Mouse (Mus musculus) megakaryocyte-erythroid progenitor cell, adult 5-6 weeks (primary cell): ENCODE results near the gene Iscu. TPM values are rescaled to one million over a fixed set of nuclear protein-coding genes. Genes with fewer than 3 reads are reported as not detected.
"Not testable (repeated sequence)": the region's sequence is repeated elsewhere in the genome, so short reads cannot be mapped to it uniquely, and the experiment has no call there.

Experiments
- ATAC-seq: replicated peaks from 2 replicates; pipeline ENCODE4 v1.8.0; 2016; ENCODE audit warnings: mild to moderate bottlenecking, inconsistent platforms; ENCODE audit not compliant: severe bottlenecking, poor library complexity, low FRiP score, low TSS enrichment
- total RNA-seq, 2 experiments: library from RNA; stranded (forward) in 1 of 2; stranded (reverse) in 1 of 2; fragments of 200-1000, 215-1000 nt in 1 of 2; fragments of >200 nt in 1 of 2; fragmentation: Nextera tagmentation in 1 of 2; gene quantifications; 2 replicates each; pipeline ENCODE4 v1.2.3; 2014 to 2017

The Iscu gene
- total RNA-seq, 2 experiments from 2014 or later, result 68.9 to 80.5 TPM

DNA sequence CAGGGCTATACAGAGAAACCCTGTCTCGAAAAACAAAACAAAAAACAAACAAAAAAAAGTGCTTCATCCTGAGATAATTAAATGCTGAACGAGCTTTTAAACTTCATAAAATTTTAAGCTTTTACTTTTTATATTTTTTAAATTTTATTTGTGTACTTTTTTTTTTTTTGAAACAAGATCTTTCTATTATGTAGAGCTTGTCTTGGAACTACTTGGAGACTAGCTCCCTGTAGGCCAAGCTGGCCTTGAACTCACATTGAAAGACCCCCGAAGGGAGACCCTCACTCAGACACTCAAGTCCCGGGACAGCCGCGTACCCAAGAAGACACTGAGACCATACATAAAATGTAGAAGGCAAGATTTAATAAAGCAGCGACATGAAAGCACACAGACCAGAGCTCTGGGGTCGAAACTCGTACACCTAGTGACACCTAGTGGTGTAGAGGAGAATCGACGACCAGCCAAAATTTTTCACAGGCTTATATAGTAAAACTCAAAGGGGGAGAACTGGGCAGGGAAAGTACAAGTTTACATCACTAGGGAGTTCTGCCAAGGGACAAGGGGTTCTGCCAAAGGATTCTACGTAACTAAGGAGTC lies 39.4 kb downstream of the Iscu start:
- ATAC-seq, result not testable (repeated sequence)

DNA sequence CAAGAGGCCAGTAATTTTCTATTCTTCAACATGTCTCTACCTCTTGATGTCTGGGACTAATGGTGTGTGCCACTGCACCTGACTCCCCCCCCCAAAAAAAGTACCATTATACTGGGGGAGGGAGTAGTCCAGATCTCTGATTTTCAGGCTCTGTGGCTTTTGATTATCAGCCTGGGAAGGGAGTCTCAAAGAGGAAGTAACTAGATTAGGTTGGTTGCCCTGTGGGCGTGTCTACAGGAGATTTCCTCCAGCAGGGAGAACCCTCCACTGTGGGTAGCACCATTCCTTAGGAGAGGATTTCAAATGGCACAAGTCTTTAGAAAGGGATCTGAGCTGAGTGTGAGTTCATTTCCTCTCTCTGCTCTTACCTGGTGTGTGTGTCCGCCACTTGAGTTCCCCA lies 40.1 kb downstream of the Iscu start:
- no peak for ATAC-seq

- no peak for ATAC-seq
Observed at GRCm38 (mm10) chr5:113813608-113814007, 41.1 kb downstream of the Iscu start.

- no peak for ATAC-seq
Observed at GRCm38 (mm10) chr5:113814111-113815040, 41.8 kb downstream of the Iscu start.

GRCm38 (mm10) chr5:113815041-113815389 lies 42.5 kb downstream of the Iscu start:
- ATAC-seq, result no peak

GRCm38 (mm10) chr5:113815638-113816152 lies 43.1 kb downstream of the Iscu start:
- ATAC-seq, result peak; percentile 77

- ATAC-seq, result no peak
Observed at GRCm38 (mm10) chr5:113818572-113818971, 46.0 kb downstream of the Iscu start.

- ATAC-seq, result no peak
Observed at GRCm38 (mm10) chr5:113824228-113824627, 51.7 kb downstream of the Iscu start.

DNA sequence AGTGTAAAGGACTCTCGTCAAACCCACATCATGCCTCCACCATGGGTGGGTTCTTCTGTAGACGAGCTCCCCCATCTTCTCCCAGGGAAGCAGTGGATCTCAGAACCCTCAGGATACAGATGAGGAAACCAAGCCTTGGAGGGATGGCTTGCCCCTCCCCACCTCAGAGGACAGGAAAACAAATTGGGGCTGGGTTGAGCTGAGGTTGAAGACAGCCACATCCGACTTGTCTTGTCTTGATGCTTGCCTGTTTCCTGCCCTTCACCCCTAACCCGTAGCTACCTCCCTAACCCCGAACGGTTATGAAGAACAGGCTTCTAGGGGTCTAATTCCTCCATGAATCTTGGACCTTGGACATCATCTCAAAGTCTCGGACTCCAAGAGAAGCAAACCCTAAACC lies 53.0 kb downstream of the Iscu start:
- no peak for ATAC-seq

GRCm38 (mm10) chr5:113826619-113827018 lies 54.1 kb downstream of the Iscu start:
- no peak for ATAC-seq

Other genes with a start within 250 kb of the Iscu start
- gene Cmklr1, start 122.3 kb upstream of the Iscu start, total RNA-seq (2014; fragmentation: Nextera tagmentation), result 0.48 and 2.2 TPM in 2 replicates
- gene Cmklr1, start 122.3 kb upstream of the Iscu start, total RNA-seq (2017), result 0.23 TPM in 1 of 2 replicates, not detected in the other
- not detected in 2 replicates for gene 1700069L16Rik, start 48.0 kb upstream of the Iscu start, total RNA-seq (2014; fragmentation: Nextera tagmentation)
- not detected in 2 replicates for gene 1700069L16Rik, start 48.0 kb upstream of the Iscu start, total RNA-seq (2017)
- 1.6 and 2.0 TPM in 2 replicates for gene Ficd, start 36.9 kb upstream of the Iscu start, total RNA-seq (2014; fragmentation: Nextera tagmentation)
- 0.23 and 0.80 TPM in 2 replicates for gene Ficd, start 36.9 kb upstream of the Iscu start, total RNA-seq (2017)
- 46.6 and 48.1 TPM in 2 replicates for gene Sart3, start 238 bp upstream of the Iscu start, total RNA-seq (2014; fragmentation: Nextera tagmentation)
- gene Sart3, start 238 bp upstream of the Iscu start, total RNA-seq (2017), result 38.6 and 45.5 TPM in 2 replicates
- 0.46 TPM in 1 of 2 replicates, not detected in the other for gene Tmem119, start 27.8 kb downstream of the Iscu start, total RNA-seq (2014; fragmentation: Nextera tagmentation)
- not detected in 2 replicates for gene Tmem119, start 27.8 kb downstream of the Iscu start, total RNA-seq (2017)
- gene Selplg, start 59.9 kb downstream of the Iscu start, total RNA-seq (2014; fragmentation: Nextera tagmentation), result 66.0 and 87.7 TPM in 2 replicates
- 27.4 and 30.2 TPM in 2 replicates for gene Selplg, start 59.9 kb downstream of the Iscu start, total RNA-seq (2017)
- gene Coro1c, start 136.0 kb downstream of the Iscu start, total RNA-seq (2014; fragmentation: Nextera tagmentation), result 56.5 and 80.4 TPM in 2 replicates
- gene Coro1c, start 136.0 kb downstream of the Iscu start, total RNA-seq (2017), result 75.7 and 78.0 TPM in 2 replicates
- gene Ssh1, start 221.1 kb downstream of the Iscu start, total RNA-seq (2014; fragmentation: Nextera tagmentation), result 12.5 and 20.6 TPM in 2 replicates
- gene Ssh1, start 221.1 kb downstream of the Iscu start, total RNA-seq (2017), result 3.7 and 5.1 TPM in 2 replicates
- not detected in 2 replicates for gene Dao, start 231.0 kb downstream of the Iscu start, total RNA-seq (2014; fragmentation: Nextera tagmentation)
- gene Dao, start 231.0 kb downstream of the Iscu start, total RNA-seq (2017), result not detected in 2 replicates